Mouse (Mus musculus): ENCODE data around the gene Trak1. TPM values are rescaled to one million over a fixed set of nuclear protein-coding genes. Genes with fewer than 3 reads are reported as not detected.

The Trak1 gene
- polyA plus RNA-seq, 1 experiment = 22.2 TPM

GRCm38 (mm10) chr9:121333559-121333958 lies 36.3 kb downstream of the Trak1 start:
- no peaks in the 10 kb centered on the region for H3K27me3 ChIP-seq (ENCODE audit: control insufficient read depth, insufficient read depth, low read length)
- TF ChIP-seq POLR2A (IDR thresholded peaks at IDR 0.05; ENCODE audit: control insufficient read depth, low read depth, low read length) = no peak
- TF ChIP-seq CTCF (IDR thresholded peaks at IDR 0.05; ENCODE audit: control insufficient read depth, insufficient read depth, insufficient replicate concordance, low read depth, low read length) = no peak
- peaks cover 36% of the 10 kb centered on the region for H3K4me1 ChIP-seq (ENCODE audit: control insufficient read depth, insufficient read depth, low read length)
- no peak overlapping the region for H3K27ac ChIP-seq (ENCODE audit: control insufficient read depth, insufficient read depth, low read depth, low read length)
- H3K36me3 ChIP-seq (ENCODE audit: control insufficient read depth, insufficient read depth, low read length) = no peaks in the 10 kb centered on the region
- H3K4me3 ChIP-seq (ENCODE audit: control insufficient read depth, low read depth, low read length) = no peak overlapping the region

DNA sequence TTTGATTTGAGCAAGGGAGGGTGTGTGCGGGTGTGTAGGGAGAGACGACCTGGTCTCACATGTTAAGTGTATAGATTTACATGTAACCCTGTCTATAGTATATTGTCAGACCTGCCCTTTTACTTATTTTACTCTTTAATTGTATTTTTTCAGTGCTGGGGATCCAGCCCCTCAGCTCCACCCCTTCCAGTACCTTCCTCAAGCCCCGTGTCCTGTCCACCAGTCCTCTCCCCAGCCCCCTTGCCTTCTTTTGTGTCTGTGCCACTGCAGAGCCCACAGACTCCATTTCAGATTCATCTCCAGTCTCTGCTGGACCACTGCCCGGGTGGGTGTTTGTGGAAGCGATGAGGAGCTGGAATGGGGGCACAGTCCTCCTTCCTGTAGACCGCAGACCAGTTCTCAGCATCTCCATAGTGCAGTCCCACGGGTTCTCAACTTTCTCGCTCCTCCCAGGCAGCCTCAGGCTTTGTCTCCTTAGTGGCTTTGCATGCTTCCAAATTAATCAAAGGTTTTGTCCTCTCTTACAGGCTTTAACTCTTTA lies 37.1 kb downstream of the Trak1 start:
- no peaks in the 10 kb centered on the region for H3K36me3 ChIP-seq (ENCODE audit: control insufficient read depth, insufficient read depth, low read length)
- no peaks in the 10 kb centered on the region for H3K27me3 ChIP-seq (ENCODE audit: control insufficient read depth, insufficient read depth, low read length)
- TF ChIP-seq POLR2A (IDR thresholded peaks at IDR 0.05; ENCODE audit: control insufficient read depth, low read depth, low read length) = no peak
- TF ChIP-seq CTCF (IDR thresholded peaks at IDR 0.05; ENCODE audit: control insufficient read depth, insufficient read depth, insufficient replicate concordance, low read depth, low read length) = no peak
- H3K27ac ChIP-seq (ENCODE audit: control insufficient read depth, insufficient read depth, low read depth, low read length) = peak overlapping the region; percentile 45; the same call in 1 of the 2 replicates
- H3K4me3 ChIP-seq (ENCODE audit: control insufficient read depth, low read depth, low read length) = no peak overlapping the region
- H3K4me1 ChIP-seq (ENCODE audit: control insufficient read depth, insufficient read depth, low read length) = peaks cover 32% of the 10 kb centered on the region

- H3K4me1 ChIP-seq (ENCODE audit: control insufficient read depth, insufficient read depth, low read length) = peaks cover 32% of the 10 kb centered on the region
- H3K4me3 ChIP-seq (ENCODE audit: control insufficient read depth, low read depth, low read length) = no peak overlapping the region
- H3K27me3 ChIP-seq (ENCODE audit: control insufficient read depth, insufficient read depth, low read length) = no peaks in the 10 kb centered on the region
- TF ChIP-seq CTCF (IDR thresholded peaks at IDR 0.05; ENCODE audit: control insufficient read depth, insufficient read depth, insufficient replicate concordance, low read depth, low read length) (no peak), POLR2A (IDR thresholded peaks at IDR 0.05; ENCODE audit: control insufficient read depth, low read depth, low read length) (no peak)
- H3K36me3 ChIP-seq (ENCODE audit: control insufficient read depth, insufficient read depth, low read length) = no peaks in the 10 kb centered on the region
- peak overlapping the region; percentile 55; the same call in 1 of the 2 replicates for H3K27ac ChIP-seq (ENCODE audit: control insufficient read depth, insufficient read depth, low read depth, low read length)
Observed at GRCm38 (mm10) chr9:121335568-121335967, 38.3 kb downstream of the Trak1 start.

DNA sequence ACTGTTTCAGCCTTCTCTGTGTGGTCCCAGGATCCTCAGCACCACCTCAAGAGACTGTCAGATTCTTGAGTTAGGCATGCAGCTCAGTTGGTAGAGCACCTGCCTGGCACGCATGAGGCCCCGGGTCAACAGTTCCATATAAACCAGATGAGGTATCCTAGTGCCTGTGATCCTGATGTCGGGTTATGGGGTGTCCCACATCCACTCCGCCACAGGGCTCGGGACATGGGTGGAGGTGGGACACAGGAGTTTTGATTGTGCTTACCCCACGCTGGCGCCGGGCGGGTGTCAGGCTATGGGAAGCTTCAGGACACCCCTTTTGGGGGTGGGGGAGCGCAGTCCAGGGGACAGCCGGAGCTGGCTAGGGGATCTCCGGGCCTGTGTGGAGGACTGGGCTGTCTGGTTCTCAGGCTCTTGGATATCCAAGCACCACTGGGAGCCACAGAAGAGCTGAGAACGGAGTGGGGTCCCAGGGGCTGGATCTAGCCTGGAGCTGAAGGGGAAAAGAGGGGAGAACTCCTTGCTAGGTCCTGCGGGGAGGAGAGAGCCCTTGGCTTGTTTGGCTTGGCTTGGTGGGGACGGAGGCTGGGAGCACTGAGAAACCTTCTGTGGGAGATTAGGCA lies 39.1 kb downstream of the Trak1 start:
- TF ChIP-seq CTCF (IDR thresholded peaks at IDR 0.05; ENCODE audit: control insufficient read depth, insufficient read depth, insufficient replicate concordance, low read depth, low read length) (no peak), POLR2A (IDR thresholded peaks at IDR 0.05; ENCODE audit: control insufficient read depth, low read depth, low read length) (no peak)
- no peak overlapping the region for H3K4me3 ChIP-seq (ENCODE audit: control insufficient read depth, low read depth, low read length)
- H3K27me3 ChIP-seq (ENCODE audit: control insufficient read depth, insufficient read depth, low read length) = no peaks in the 10 kb centered on the region
- H3K36me3 ChIP-seq (ENCODE audit: control insufficient read depth, insufficient read depth, low read length) = no peaks in the 10 kb centered on the region
- H3K4me1 ChIP-seq (ENCODE audit: control insufficient read depth, insufficient read depth, low read length) = peaks cover 32% of the 10 kb centered on the region
- peak overlapping the region; percentile 82 for H3K27ac ChIP-seq (ENCODE audit: control insufficient read depth, insufficient read depth, low read depth, low read length)

- no peak overlapping the region for H3K4me3 ChIP-seq (ENCODE audit: control insufficient read depth, low read depth, low read length)
- no peaks in the 10 kb centered on the region for H3K27me3 ChIP-seq (ENCODE audit: control insufficient read depth, insufficient read depth, low read length)
- H3K4me1 ChIP-seq (ENCODE audit: control insufficient read depth, insufficient read depth, low read length) = peaks cover 25% of the 10 kb centered on the region
- TF ChIP-seq POLR2A (IDR thresholded peaks at IDR 0.05; ENCODE audit: control insufficient read depth, low read depth, low read length) = no peak
- no peak for TF ChIP-seq CTCF (IDR thresholded peaks at IDR 0.05; ENCODE audit: control insufficient read depth, insufficient read depth, insufficient replicate concordance, low read depth, low read length)
- H3K36me3 ChIP-seq (ENCODE audit: control insufficient read depth, insufficient read depth, low read length) = no peaks in the 10 kb centered on the region
- peak overlapping the region; percentile 82 for H3K27ac ChIP-seq (ENCODE audit: control insufficient read depth, insufficient read depth, low read depth, low read length)
Observed at GRCm38 (mm10) chr9:121337216-121337937, 40.1 kb downstream of the Trak1 start.

DNA sequence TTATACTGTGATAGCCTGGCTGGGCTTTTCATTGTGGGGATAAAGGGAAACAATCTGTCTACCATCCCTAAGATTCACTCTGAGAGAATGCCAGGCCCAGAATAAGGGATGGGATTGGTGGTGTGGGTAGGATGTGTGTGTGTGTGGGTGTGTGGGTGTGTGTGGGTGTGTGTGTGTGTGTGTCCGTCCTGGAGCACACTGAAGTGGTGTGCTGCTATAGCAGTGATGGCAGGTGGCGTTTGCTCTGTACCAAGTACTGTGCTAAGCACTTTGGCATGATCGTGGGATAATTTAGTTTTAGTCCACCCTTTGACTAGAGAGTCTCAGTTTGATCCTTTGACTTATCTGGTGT lies 40.6 kb downstream of the Trak1 start:
- Histone ChIP-seq H3K27me3 (ENCODE audit: control insufficient read depth, insufficient read depth, low read length) (no peaks in the 10 kb centered on the region), H3K4me1 (ENCODE audit: control insufficient read depth, insufficient read depth, low read length) (peaks cover 25% of the 10 kb centered on the region), H3K27ac (ENCODE audit: control insufficient read depth, insufficient read depth, low read depth, low read length) (peak overlapping the region; percentile 62), H3K36me3 (ENCODE audit: control insufficient read depth, insufficient read depth, low read length) (no peaks in the 10 kb centered on the region), H3K4me3 (ENCODE audit: control insufficient read depth, low read depth, low read length) (no peak overlapping the region)
- TF ChIP-seq CTCF (IDR thresholded peaks at IDR 0.05; ENCODE audit: control insufficient read depth, insufficient read depth, insufficient replicate concordance, low read depth, low read length) (no peak), POLR2A (IDR thresholded peaks at IDR 0.05; ENCODE audit: control insufficient read depth, low read depth, low read length) (no peak)

DNA sequence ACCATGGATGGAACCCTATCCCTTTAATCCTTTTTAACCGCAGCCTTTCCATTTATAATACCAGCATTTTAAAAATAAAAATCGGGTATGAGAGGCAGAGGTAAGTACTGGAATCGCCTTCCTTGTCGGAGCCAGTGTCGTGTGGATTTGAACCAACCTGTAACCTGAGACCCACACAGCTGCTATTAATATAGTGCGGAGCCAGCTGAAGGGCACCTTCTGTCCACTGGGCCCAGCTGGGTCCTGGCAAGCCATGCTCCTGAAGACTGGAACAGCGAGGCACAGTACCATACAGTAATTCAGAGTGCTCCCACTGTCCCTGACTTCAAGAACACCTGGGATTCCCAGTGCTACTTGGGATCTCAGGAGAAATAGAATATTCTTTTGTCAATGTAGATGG lies 44.5 kb downstream of the Trak1 start:
- Histone ChIP-seq H3K4me3 (ENCODE audit: control insufficient read depth, low read depth, low read length) (no peak overlapping the region), H3K27me3 (ENCODE audit: control insufficient read depth, insufficient read depth, low read length) (no peaks in the 10 kb centered on the region)
- TF ChIP-seq POLR2A (IDR thresholded peaks at IDR 0.05; ENCODE audit: control insufficient read depth, low read depth, low read length) = no peak
- no peak for TF ChIP-seq CTCF (IDR thresholded peaks at IDR 0.05; ENCODE audit: control insufficient read depth, insufficient read depth, insufficient replicate concordance, low read depth, low read length)

More for the DNA sequence above, 44.5 kb downstream of the Trak1 start:
- Histone ChIP-seq H3K27ac (ENCODE audit: control insufficient read depth, insufficient read depth, low read depth, low read length) (no peak overlapping the region), H3K4me1 (ENCODE audit: control insufficient read depth, insufficient read depth, low read length) (peaks cover 10% of the 10 kb centered on the region), H3K36me3 (ENCODE audit: control insufficient read depth, insufficient read depth, low read length) (no peaks in the 10 kb centered on the region)
